Mouse (Mus musculus) stomach, embryonic 14.5 days (tissue): ENCODE measurements around the gene Arsj. TPM values are rescaled to one million over a fixed set of nuclear protein-coding genes. Genes with fewer than 3 reads are reported as not detected.

Source experiments
- ATAC-seq: fragments of 200-750 bp; cut with Nextera tagmentation; 2 replicates; pipeline ENCODE4 v1.8.0; 2017; ENCODE audit warnings: low read depth, moderate TSS enrichment; ENCODE audit not compliant: insufficient number of reproducible peaks, insufficient read depth, low FRiP score
- H3K27ac ChIP-seq: fragments of 300-500 bp; sonication (generic); 2 replicates; pipeline ENCODE4 v1.5.1; 2014; ENCODE audit warnings: mild to moderate bottlenecking, low read length, moderate library complexity, mixed read lengths
- H3K27me3 ChIP-seq: fragments of 300-500 bp; sonication (generic); 2 replicates; pipeline ENCODE4 v1.6.1; 2014; ENCODE audit warnings: low read length, control low read depth, mixed read lengths; ENCODE audit not compliant: control insufficient read depth, insufficient read depth
- H3K36me3 ChIP-seq: fragments of 300-500 bp; sonication (generic); 2 replicates; pipeline ENCODE4 v1.6.1; 2014; ENCODE audit warnings: mild to moderate bottlenecking, control low read depth, low read length, moderate library complexity, mixed read lengths; ENCODE audit not compliant: control insufficient read depth, insufficient read depth
- H3K4me1 ChIP-seq: fragments of 300-500 bp; sonication (generic); 2 replicates; pipeline ENCODE4 v1.6.1; 2014; ENCODE audit warnings: low read length, control low read depth, mixed read lengths; ENCODE audit not compliant: control insufficient read depth, insufficient read depth
- H3K4me2 ChIP-seq: fragments of 300-500 bp; sonication (generic); replicated peaks from 2 replicates; pipeline ENCODE4 v1.6.1; 2014; ENCODE audit warnings: low read depth, low read length, control low read depth
- H3K4me3 ChIP-seq: fragments of 300-500 bp; sonication (generic); 2 replicates; pipeline ENCODE4 v1.5.1; 2014; ENCODE audit warnings: low read depth, low read length, control low read depth
- H3K9ac ChIP-seq: fragments of 300-500 bp; sonication (generic); replicated peaks from 2 replicates; pipeline ENCODE4 v1.6.1; 2014; ENCODE audit warnings: low read depth, mild to moderate bottlenecking, control low read depth, low read length, moderate library complexity, mixed read lengths
- H3K9me3 ChIP-seq: fragments of 300-500 bp; sonication (generic); 2 replicates; pipeline ENCODE4 v1.6.1; 2016; ENCODE audit warnings: low read depth, low read length, control low read depth; ENCODE audit not compliant: control insufficient read depth
- WGBS: fragments of 180-500 bp; shearing (Covaris S2); extraction: QIAGEN DNeasy Blood & Tissue Kit; methylation state at CpG from one replicate; pipeline ENCODE4 v1.1.7; 2014; 5-methylcytosine and 5-hydroxymethylcytosine counted together
- polyA plus RNA-seq: library from polyadenylated mRNA; unstranded; fragments of >200 nt; fragmentation: Nextera tagmentation; extraction: Ambion mirVana; gene quantifications from 2 replicates; pipeline ENCODE4 v1.2.1, GENCODE M21; 2014

Gene Arsj
- polyA plus RNA-seq, 1 experiment from 2014 or later: 2.1 TPM

DNA sequence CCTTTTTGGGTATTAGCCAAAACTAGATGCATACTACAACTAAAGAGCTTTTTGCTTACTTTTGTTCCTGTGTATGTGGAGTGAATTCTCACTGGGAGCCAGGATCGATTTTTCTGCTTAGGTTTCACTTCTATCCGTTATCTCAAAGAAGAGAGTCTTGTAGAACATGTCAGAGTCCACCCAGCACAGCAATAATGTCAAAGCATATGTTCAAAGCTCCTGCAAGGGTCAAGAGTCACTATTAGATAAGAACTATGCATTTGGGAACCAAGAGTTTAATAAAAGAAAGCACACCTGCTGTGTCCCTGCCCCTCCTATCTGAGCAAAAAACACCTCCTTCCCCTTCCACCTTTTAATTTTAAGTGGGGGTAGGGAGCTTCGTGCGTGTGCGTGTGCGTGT, 85.6 kb downstream of the Arsj start:
- Histone ChIP-seq H3K27me3 (no peaks in the 10 kb centered on the region), H3K9me3 (no peaks in the 10 kb centered on the region), H3K27ac (no peak overlapping the region), H3K4me2 (no peak overlapping the region), H3K4me1 (no peaks in the 10 kb centered on the region), H3K36me3 (no peaks in the 10 kb centered on the region), H3K4me3 (no peak overlapping the region), H3K9ac (no peak overlapping the region)
- ATAC-seq: no peak
- WGBS: 56% methylated on average over 6 of the region's 6 CpGs

DNA sequence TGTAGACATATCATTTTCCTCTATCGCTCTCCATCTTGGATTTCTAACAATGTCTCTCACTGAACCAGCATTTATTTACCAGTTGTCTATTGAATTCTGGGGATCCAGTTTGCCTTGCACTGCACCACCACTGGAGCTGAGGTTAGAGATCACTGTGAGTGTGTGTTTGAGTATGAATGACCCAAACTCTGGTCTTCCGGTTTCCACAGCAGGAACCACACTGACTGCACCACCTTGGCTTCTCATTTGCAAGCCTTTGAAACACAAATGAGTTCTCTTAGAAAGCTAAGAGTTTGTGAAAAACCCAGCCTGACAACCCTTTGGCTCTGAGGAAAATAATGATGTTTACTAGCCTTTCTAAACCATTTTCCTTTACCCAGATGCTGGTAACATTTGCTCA, 86.0 kb downstream of the Arsj start:
- H3K36me3 ChIP-seq: no peaks in the 10 kb centered on the region
- no peaks in the 10 kb centered on the region for H3K4me1 ChIP-seq
- no peak overlapping the region for H3K4me2 ChIP-seq
- H3K9ac ChIP-seq: no peak overlapping the region
- WGBS: 53% methylated on average over 2 of the region's 2 CpGs
- no peaks in the 10 kb centered on the region for H3K9me3 ChIP-seq
- H3K4me3 ChIP-seq: no peak overlapping the region
- no peak for ATAC-seq
- H3K27me3 ChIP-seq: no peaks in the 10 kb centered on the region
- no peak overlapping the region for H3K27ac ChIP-seq

DNA sequence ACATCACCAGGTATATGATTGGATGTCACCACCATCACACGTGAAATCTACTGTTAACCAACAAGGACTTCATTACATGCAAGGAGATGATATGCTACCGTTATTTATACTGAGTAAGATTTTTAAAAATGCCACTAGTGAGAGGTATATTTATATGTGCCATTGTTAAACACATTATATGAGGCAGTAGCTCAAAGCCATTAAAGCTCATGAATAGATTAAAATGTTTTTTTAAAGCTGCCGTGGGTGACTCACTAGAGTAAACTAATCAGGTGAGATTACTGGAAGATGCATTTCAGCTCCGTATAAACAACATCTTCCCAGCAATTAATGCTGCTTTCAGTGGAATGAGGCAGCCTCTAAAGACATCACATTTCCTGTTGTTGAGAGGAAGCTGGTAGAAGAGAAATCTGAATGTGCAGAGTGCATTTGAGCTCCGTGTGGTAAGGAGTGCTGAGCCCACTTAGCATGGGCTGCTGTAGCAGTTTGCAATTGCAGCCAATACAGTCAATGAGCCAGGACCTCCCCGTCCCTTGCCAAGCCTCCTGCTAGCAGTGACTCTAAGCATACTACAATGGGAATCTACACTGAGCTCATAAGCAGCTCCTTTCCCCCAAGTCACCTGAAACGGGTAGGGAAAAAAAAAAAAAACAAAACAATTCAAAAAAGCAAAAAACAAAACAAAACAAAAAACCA, 92.5 kb downstream of the Arsj start:
- Histone ChIP-seq H3K4me2 (no peak overlapping the region), H3K4me1 (no peaks in the 10 kb centered on the region), H3K27me3 (no peaks in the 10 kb centered on the region), H3K9ac (no peak overlapping the region), H3K36me3 (no peaks in the 10 kb centered on the region), H3K9me3 (no peaks in the 10 kb centered on the region), H3K4me3 (no peak overlapping the region), H3K27ac (no peak overlapping the region)
- no peak for ATAC-seq
- 43% methylated on average over 7 of the region's 7 CpGs for WGBS

DNA sequence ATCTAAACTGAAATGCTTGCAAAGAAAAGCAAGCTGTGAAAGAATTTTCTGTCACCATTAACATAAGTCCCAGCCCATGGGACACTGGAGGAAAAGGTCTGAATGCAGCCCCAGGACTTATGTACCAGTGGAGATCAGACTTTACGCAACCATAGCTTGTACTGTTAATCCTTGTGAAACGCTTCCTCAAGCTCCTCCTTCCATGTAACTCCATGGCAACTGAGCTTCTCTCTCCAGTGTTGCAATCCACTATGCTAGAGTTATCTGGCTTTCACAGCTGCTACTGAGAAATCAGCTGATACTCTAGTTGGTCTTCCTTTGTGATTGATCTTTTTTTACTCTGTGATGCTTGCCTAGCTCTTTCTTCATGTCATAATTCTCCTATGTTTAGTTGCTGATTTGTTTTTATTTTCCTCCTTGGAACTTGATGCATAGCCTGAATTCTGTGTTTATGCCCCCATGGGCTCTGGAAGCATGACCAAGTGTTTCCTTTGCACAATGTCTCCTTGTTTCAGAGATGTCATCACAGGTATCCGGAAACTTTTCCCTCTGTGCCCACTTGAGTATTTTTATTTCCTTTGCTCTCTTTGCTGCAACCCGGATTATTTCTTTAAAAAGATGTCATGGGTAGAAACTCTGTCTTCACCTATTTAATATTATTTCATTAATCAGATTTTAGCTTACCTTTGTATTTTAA, 99.8 kb downstream of the Arsj start:
- WGBS: 70% methylated on average over 4 of the region's 4 CpGs
- Histone ChIP-seq H3K4me2 (no peak overlapping the region), H3K9me3 (no peaks in the 10 kb centered on the region), H3K4me3 (no peak overlapping the region), H3K27ac (no peak overlapping the region), H3K36me3 (no peaks in the 10 kb centered on the region), H3K9ac (no peak overlapping the region), H3K4me1 (no peaks in the 10 kb centered on the region), H3K27me3 (no peaks in the 10 kb centered on the region)
- ATAC-seq: no peak

GRCm38 (mm10) chr3:126464262-126464661, 100.8 kb downstream of the Arsj start:
- H3K4me1 ChIP-seq: no peaks in the 10 kb centered on the region
- H3K36me3 ChIP-seq: no peaks in the 10 kb centered on the region
- no peak overlapping the region for H3K9ac ChIP-seq
- H3K9me3 ChIP-seq: no peaks in the 10 kb centered on the region
- no peaks in the 10 kb centered on the region for H3K27me3 ChIP-seq
- no peak overlapping the region for H3K27ac ChIP-seq
- H3K4me3 ChIP-seq: no peak overlapping the region
- no peak overlapping the region for H3K4me2 ChIP-seq
- 73% methylated on average over 2 of the region's 2 CpGs for whole genome bisulfite sequencing
- ATAC-seq: no peak

Other genes with a start within 250 kb of the Arsj start
- 49.0 and 51.7 TPM in 2 replicates for gene Camk2d, start 232.6 kb downstream of the Arsj start, polyA plus RNA-seq